Mouse (Mus musculus) small intestine, adult 2 months (tissue): ENCODE results near the gene Gmppa.

ENCODE experiments used
- CTCF ChIP-seq: fragments of 200-500 bp; IDR thresholded peaks from 2 replicates; pipeline ENCODE4 v1.5.1; 2012; ENCODE audit warnings: low read depth, mild to moderate bottlenecking, control low read depth, inconsistent platforms, low read length, moderate library complexity, mixed read lengths; ENCODE audit not compliant: insufficient replicate concordance, insufficient read length; ENCODE audit errors: extremely low read depth
- POLR2A ChIP-seq: fragments of 200-500 bp; IDR thresholded peaks from 2 replicates; pipeline ENCODE4 v1.6.1; 2012; ENCODE audit warnings: low read depth, mild to moderate bottlenecking, control low read depth, inconsistent platforms, low read length, moderate library complexity

DNA sequence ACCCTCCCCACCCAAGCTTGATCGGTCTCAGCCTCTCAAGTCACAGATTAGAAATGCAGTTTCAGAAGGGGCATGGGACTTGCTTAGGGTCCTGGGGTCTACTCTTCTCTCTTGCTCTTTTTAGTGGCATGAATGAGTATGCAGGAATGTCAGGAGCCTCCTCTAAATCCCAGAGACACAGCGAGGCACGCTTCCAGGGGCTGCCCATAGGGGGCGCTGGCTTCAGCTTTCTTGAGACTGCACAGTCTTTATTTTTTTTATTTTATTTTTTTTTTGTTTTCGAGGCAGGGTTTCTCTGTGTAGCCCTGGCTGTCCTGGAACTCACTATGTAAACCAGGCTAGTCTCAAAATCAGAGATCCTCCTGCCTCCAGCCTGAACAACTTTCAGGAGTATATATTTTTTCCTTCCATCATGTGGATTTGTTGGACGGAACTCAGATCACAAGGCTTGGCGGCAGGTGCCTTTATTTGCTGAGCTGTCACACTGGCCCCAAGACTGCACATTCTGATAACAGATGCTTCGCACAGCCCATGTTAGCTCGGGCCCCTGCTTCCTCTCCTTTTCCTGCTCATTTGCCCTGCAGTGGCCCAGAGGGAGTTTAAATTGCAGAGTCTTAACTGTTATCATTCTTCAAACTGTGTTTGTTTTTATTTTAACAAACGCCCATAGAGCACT, 9.8 kb upstream of the Gmppa start:
- TF ChIP-seq CTCF, result peak; percentile 75
- no peak for TF ChIP-seq POLR2A
